Mouse (Mus musculus) cortical plate, adult 2 months (tissue): Measurements from ENCODE around the gene Cd164l2.

Experiments used
- CTCF ChIP-seq: fragments of 200-500 bp; IDR thresholded peaks from 2 replicates; pipeline ENCODE4 v1.5.1; 2011; ENCODE audit warnings: mild to moderate bottlenecking, control low read depth, low read length; ENCODE audit not compliant: insufficient read depth; ENCODE audit errors: extremely low read depth
- POLR2A ChIP-seq: fragments of 200-500 bp; IDR thresholded peaks from 2 replicates; pipeline ENCODE4 v1.6.1; 2011; ENCODE audit warnings: mild to moderate bottlenecking, low read length, control low read depth; ENCODE audit not compliant: insufficient read depth; ENCODE audit errors: extremely low read depth

DNA sequence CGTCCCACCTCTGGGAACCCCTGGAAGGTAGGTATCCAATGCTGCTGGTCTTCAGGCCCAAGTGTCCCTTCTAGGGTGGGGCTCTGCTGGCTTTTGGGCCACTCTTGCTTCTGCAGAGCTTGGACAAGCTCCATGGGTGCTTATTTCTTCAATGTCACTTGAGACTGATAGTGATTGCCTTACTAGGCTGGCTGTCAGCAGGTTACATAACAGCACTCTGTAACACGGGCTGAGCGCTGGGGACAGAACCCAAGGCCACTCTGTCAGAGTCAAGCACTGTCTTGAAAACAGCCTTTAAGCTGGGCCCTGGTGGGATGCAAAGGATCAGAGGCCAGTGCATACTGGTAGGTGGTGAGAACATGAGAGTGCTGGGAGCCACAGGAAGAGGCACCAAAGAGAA, 53.4 kb downstream of the Cd164l2 start:
- no peak for TF ChIP-seq POLR2A
- TF ChIP-seq CTCF, result no peak
